Mouse (Mus musculus): Measurements from ENCODE around the gene Lamp2.
"Not testable (repeated sequence)": the region's sequence is repeated elsewhere in the genome, so short reads cannot be mapped to it uniquely, and the experiment has no call there.

DNA sequence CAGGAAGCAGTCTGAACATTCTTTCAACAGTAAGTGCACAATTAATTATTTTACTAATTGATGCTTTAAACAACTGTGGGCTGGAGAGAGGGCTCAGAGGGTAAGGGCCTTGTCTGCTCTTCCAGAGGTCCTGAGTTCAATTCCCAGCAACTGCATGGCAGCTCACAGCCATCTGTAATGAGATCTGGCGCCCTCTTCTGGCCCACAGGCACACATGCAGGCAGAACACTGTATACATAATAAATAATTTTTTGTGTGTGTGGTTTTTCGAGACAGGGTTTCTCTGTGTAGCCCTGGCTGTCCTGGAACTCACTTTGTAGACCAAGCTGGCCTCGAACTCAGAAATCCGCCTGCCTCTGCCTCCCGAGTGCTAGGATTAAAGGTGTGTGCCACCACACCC is 45.9 kb upstream of the Lamp2 start:
- TF ChIP-seq POLR2A, CTCF (IDR thresholded peaks at IDR 0.05; ENCODE audit: extremely low read depth, insufficient read depth, low read length): not testable (repeated sequence)
